Mouse (Mus musculus) spleen, postnatal 14 days (tissue): ENCODE results near the gene Siah3.

Experiments used
- DNase-seq, 2 experiments: peaks; one replicate each; pipeline ENCODE4 v3.0.0; 2021 to 2022; ENCODE audit warnings: low spot score in 2 of 2

Gene Siah3

GRCm38 (mm10) chr14:75463171-75463570 is 7.4 kb downstream of the Siah3 start:
- DNase-seq = no peak

- DNase-seq = no peak
These were observed 13.2 kb downstream of the Siah3 start for GRCm38 (mm10) chr14:75468941-75469340.

GRCm38 (mm10) chr14:75473061-75473930 is 17.5 kb downstream of the Siah3 start:
- no peak for DNase-seq

DNA sequence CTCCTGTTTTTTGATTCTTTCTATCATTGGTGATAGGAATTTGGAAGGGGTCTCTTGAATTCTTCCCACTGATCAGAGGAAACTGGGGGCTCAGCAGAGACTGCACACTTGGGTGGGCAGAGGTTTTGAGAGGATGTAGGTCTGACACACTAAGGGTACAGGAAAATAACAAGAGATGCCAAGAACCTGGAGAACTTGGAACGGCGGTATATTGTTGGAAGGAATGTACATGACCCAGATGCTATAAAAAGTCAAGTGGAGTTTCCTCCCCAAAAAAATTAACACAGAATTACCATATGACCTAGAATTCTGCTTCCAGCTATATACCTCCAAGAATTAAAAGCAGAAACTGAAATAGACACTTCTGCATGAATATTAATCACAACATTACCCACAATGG is 20.1 kb downstream of the Siah3 start:
- DNase-seq = no peak

GRCm38 (mm10) chr14:75482231-75483175 is 26.7 kb downstream of the Siah3 start:
- no peak for DNase-seq

GRCm38 (mm10) chr14:75483176-75483546 is 27.4 kb downstream of the Siah3 start:
- no peak for DNase-seq

DNA sequence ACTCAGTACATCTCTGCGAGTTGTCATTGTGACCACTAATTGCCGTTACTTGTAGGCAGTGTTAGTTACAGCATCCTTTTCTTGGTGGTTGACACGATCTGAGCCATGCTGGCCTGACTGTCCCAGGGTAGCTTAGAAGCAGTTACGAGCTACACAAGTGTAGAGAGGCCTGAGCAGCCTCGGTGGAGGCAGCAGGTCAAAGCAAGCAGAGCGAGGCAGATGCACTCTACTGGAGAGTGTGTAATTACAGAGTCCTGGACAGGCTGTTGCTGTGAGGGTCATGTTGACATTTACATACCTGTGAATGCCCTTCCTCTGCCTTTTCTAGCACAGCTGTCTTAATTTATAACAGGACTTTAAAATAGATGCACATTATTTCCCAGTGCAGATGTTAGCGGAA is 32.1 kb downstream of the Siah3 start:
- DNase-seq = no peak

DNA sequence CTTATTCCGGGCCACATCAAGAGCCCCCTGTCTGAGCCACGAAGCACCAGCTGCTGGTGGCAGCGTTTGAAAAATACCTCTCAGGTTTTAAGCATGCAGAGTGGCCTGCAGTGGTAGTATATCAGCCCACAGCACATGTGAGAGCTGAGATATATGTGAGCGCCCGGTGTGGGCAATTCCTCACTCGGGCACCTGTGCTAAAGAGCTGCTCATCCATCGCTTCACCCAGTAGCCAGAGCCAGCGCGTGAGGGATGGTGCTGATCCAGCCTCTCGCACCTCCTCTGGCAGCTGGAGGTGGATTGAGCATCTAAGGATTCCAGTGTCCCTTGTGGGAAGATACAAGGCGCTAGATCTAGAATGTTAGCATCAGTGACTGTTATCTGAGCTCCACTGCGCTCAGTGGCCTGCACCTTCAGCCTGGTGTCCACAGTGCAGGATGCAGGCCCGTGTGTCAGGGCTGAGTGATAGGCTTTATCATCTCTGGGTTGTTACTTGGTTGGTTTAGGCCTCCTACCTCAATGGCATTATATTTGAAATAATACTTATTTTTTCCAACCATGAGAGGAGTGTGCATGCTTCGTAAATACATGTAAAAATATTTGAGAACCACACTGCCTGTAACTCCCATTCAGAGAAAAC is 37.9 kb downstream of the Siah3 start:
- DNase-seq = no peak

DNA sequence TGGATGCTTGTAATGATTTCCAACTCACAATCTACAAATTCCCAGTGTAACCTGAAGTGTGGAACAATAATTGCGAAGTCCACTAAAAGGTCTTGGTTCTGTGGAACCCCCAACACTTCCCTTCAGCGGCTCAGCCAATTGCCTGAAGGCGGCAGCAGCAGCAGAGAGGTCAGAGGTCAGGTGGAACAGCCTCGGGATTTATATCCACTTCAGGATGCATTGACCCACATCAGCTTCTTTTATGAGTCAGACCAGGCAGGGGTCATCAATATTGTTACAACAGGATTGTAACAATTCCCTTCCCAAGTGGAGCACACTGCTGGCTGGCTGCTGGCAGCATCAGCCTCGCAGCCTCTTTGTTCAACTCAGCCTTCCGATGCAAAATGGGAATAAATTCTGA is 39.1 kb downstream of the Siah3 start:
- DNase-seq = no peak

DNA sequence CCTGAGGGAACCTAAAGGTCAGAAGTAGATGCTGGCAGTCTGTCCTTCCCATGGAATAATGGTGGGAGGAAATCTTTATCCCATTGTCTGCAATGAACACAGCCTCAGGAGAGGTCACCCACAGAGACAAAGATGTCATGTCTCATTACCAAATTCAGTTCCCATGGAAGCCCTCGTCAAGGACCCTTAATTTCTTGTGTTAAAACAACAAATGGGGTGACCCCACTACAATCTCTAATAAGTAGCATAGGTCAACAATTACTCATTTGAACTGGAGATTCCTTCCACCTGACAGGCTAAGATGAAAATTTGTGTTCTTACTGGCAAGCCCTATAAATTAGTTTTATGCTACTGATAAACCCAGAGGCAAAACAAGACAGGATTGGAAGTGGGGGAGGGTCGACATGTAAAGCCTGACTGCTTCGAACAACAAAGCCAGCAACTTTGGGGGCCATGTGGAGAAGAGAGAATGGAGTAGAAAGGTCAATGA is 45.8 kb downstream of the Siah3 start:
- DNase-seq = no peak

GRCm38 (mm10) chr14:75502446-75502845 is 46.7 kb downstream of the Siah3 start:
- DNase-seq = no peak

DNA sequence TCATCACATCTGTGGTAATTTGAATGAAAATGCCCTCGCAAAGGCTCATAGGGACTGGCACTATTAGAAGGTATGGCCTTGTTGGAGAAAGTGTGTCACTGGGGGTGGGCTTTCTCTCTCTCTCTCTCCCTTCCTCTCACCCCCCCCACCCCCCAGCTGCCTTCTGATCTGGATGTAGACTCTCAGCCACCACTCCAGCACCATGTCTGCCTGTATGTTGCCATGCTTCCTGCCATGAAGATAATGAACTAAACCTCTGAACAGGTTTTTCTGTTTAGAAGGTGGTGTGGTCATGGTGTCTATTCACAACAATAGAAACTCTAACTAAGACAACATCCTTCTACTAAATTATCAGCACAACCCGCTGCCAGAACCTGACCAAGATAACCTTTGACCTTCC is 48.5 kb downstream of the Siah3 start:
- DNase-seq = no peak

- no peak for DNase-seq
These were observed 49.5 kb downstream of the Siah3 start for GRCm38 (mm10) chr14:75505126-75505840.

DNA sequence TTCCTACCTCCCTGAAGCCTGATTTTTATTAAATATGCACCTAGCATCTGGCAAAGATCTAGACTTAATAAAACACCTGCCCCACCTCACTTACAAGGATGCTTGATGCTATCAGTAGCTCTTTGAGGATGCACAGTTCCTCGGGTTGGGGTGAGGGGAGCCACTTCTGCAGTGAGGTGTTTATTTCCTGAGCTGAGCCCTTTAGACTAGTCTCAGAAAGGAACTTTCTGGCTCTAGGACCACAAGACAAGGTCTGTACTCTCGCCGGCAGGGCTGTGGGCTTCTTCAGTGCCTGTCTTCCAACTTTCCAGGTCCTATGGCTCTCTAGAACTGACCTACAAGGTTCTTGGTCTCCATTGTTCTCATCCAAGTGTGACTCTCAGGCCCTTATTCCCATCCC is 50.5 kb downstream of the Siah3 start:
- DNase-seq = no peak

- no peak for DNase-seq
These were observed 54.3 kb downstream of the Siah3 start for GRCm38 (mm10) chr14:75510125-75510524.

GRCm38 (mm10) chr14:75512946-75513345 is 57.2 kb downstream of the Siah3 start:
- DNase-seq = no peak

DNA sequence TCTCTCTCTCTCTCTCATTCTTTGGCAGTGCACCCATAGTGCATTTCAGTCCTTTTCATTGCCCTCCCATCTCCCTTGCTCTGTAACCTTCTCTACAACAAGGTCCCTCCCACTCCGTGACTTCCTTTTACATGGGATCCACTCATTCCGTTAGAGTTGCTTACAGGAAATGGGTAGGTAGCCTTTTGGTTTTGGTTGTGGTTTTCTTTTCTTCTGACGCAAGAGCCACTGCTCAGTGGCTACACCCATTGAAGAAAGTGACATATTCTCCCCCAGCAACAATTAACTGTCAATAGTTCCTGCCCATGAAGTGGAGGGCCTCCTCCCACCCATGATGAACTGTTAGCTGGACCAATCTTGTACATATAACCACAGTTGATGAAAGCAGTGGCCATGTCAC is 60.4 kb downstream of the Siah3 start:
- DNase-seq = no peak

DNA sequence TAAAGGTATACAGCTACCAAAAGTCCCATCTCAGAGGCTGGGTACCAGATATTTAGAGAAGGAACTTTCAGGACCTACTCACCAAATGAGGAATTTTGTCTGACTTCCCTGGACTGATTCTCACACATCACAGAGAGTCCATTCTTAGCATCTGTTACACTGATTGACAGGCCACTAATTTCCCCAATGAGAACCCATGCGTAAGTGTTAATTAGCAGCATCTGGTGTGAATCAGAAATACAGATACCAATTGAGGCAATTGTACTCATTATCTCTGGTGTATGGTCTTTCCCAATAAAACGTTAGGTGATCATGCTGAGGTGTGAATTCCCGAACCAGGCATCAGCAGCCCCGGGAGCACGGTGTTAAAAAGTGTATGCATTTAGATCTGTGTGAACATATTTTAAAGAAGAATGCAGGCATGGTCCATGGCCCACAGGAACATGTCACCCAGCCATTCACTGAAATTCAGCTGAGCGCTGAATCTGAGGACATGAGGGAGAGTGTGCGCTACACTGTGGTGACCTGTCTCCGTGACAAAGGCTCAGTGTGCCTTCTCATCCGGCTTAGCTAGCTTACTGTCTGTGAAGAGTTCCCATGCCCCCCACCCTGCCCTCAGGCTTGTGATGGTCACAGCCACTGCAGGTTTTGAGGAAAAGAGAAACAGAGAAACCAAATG is 61.3 kb downstream of the Siah3 start:
- DNase-seq = no peak

DNA sequence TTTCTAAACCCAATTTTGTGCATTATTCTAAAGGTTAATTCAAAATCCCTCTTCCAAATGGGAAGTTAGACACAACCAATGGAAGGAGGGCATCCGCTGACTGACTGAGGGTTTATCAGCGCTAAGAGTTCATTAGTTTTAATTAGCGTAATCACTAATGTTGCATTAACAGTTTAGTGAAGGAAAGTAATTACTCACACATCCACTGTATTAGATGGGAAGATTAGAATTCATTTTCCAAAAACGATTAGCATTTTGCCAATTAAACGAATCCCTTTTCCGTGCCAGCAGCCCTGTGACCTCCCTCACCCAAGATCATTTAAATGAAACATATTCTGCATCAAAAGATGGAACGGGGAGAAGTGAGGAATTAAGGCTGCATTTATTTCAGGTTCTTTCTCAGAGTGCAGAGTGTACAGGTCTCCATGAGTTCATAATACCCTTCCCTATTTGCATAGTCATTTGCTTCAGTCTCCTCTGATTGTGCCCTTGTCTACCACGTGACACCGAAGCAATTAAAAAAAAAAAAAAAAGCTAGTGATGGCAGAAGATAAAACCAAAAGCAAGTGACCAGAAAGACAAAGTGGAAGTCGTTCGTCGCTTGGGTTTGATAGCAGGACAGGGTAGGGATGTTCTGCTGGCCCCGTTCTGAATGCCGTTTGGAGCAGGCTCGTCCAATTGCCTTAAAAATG is 62.6 kb downstream of the Siah3 start:
- no peak for DNase-seq

GRCm38 (mm10) chr14:75518899-75519298 is 63.1 kb downstream of the Siah3 start:
- DNase-seq = no peak
